Mouse (Mus musculus): Measurements from ENCODE around the gene Tmf1.
A peak's percentile ranks its signal among the peaks of the same experiment; 100 is the strongest.

The Tmf1 gene

GRCm38 (mm10) chr6:97178491-97179366 is at the start of gene Tmf1:
Gene Tmf1, minus strand, starts transcription at chr6:97179122.
- peak; percentile 91 to 94 for DNase-seq (ENCODE audit: low spot score in 2 of 2)

- no peak for DNase-seq (ENCODE audit: low spot score in 2 of 2)
These were observed 48.3 kb upstream of the Tmf1 start for GRCm38 (mm10) chr6:97227067-97227847.

GRCm38 (mm10) chr6:97226083-97226491 is 47.2 kb upstream of the Tmf1 start:
- DNase-seq (ENCODE audit: low spot score in 2 of 2) = no peak

- DNase-seq (ENCODE audit: low spot score in 2 of 2) = no peak
These were observed 45.6 kb upstream of the Tmf1 start for GRCm38 (mm10) chr6:97224505-97224904.

- DNase-seq (ENCODE audit: low spot score in 2 of 2) = no peak
These were observed 44.6 kb upstream of the Tmf1 start for GRCm38 (mm10) chr6:97223566-97223965.

GRCm38 (mm10) chr6:97222931-97223467 is 44.1 kb upstream of the Tmf1 start:
- no peak for DNase-seq (ENCODE audit: low spot score in 2 of 2)

- no peak for DNase-seq (ENCODE audit: low spot score in 2 of 2)
These were observed 43.4 kb upstream of the Tmf1 start for GRCm38 (mm10) chr6:97222321-97222720.

GRCm38 (mm10) chr6:97221205-97222025 is 42.5 kb upstream of the Tmf1 start:
- no peak for DNase-seq (ENCODE audit: low spot score in 2 of 2)

- DNase-seq (ENCODE audit: low spot score in 2 of 2) = no peak
These were observed 41.8 kb upstream of the Tmf1 start for GRCm38 (mm10) chr6:97220672-97221071.

- no peak for DNase-seq (ENCODE audit: low spot score in 2 of 2)
These were observed 37.4 kb upstream of the Tmf1 start for GRCm38 (mm10) chr6:97216154-97216821.

GRCm38 (mm10) chr6:97211981-97212380 is 33.1 kb upstream of the Tmf1 start:
- peak; percentile 47 to 60 for DNase-seq (ENCODE audit: low spot score in 2 of 2)

- DNase-seq (ENCODE audit: low spot score in 2 of 2) = peak in 1 of 2 experiments; percentile 22
These were observed 32.2 kb upstream of the Tmf1 start for GRCm38 (mm10) chr6:97210962-97211601.

GRCm38 (mm10) chr6:97210191-97210961 is 31.5 kb upstream of the Tmf1 start, which contains the start of gene Arl6ip5:
Gene Arl6ip5, plus strand, starts transcription at chr6:97210689.
- peak; percentile 82 to 89 for DNase-seq (ENCODE audit: low spot score in 2 of 2)

- DNase-seq (ENCODE audit: low spot score in 2 of 2) = no peak
These were observed 30.8 kb upstream of the Tmf1 start for GRCm38 (mm10) chr6:97209751-97210150.

- no peak for DNase-seq (ENCODE audit: low spot score in 2 of 2)
These were observed 30.3 kb upstream of the Tmf1 start for GRCm38 (mm10) chr6:97209201-97209600.

GRCm38 (mm10) chr6:97208406-97208805 is 29.5 kb upstream of the Tmf1 start:
- no peak for DNase-seq (ENCODE audit: low spot score in 2 of 2)

- DNase-seq (ENCODE audit: low spot score in 2 of 2) = no peak
These were observed 28.2 kb upstream of the Tmf1 start for GRCm38 (mm10) chr6:97207085-97207484.

- peak; percentile 100 for DNase-seq (ENCODE audit: low spot score in 2 of 2)
These were observed 26.5 kb upstream of the Tmf1 start, which contains the start of gene Uba3 for GRCm38 (mm10) chr6:97205439-97205885. Gene Uba3, minus strand, starts transcription at chr6:97205647.

GRCm38 (mm10) chr6:97204952-97205351 is 26.0 kb upstream of the Tmf1 start:
- DNase-seq (ENCODE audit: low spot score in 2 of 2) = no peak
